Mouse (Mus musculus) Patski (cell line): ENCODE measurements around the gene Ip6k2. TPM values are rescaled to one million over a fixed set of nuclear protein-coding genes. Genes with fewer than 3 reads are reported as not detected.
A peak's percentile ranks its signal among the peaks of the same experiment; 100 is the strongest.

Source experiments
- ATAC-seq: fragments of 100-300 bp; one replicate; pipeline ENCODE4 v1.8.0; 2021
- CTCF ChIA-PET: fragments of 350-600 bp; sonication (Branson Sonifier 250); formaldehyde crosslinking; loops from one replicate; lab custom pipeline; 2022; ENCODE audit warnings: inconsistent platforms; lab: Charles Lee
- POLR2A ChIA-PET: fragments of 350-600 bp; sonication (Branson Sonifier 250); formaldehyde crosslinking; loops from one replicate; lab custom pipeline; 2022; ENCODE audit warnings: antibody characterized with exemption, inconsistent platforms; lab: Charles Lee
- DNase-seq: peaks from one replicate; pipeline ENCODE4 v3.0.0-alpha.2; 2011; ENCODE audit warnings: low read depth, low spot score
- H3K27me3 ChIP-seq: fragments of 371-371 bp; one replicate; pipeline ENCODE4 v1.5.1; 2021
- CTCF ChIP-seq: fragments of 100-300 bp; IDR thresholded peaks from one replicate; pipeline ENCODE4 v1.5.1; 2021
- in situ Hi-C: fragments of 300-500 bp; cut with MboI; formaldehyde crosslinking; loops from 3 replicates; pipeline ENCODE4 v1.11.1; 2018; ENCODE audit warnings: low pct_unique_long_range_greater_than_20kb, mixed read lengths
- polyA plus RNA-seq: library from polyadenylated mRNA; unstranded; gene quantifications from one replicate; pipeline ENCODE4 v1.2.3, GENCODE M21; 2021

The Ip6k2 gene
- polyA plus RNA-seq, 1 experiment from 2014 or later = 89.9 TPM

GRCm38 (mm10) chr9:108780959-108781358, 2.6 kb upstream of the Ip6k2 start:
- H3K27me3 ChIP-seq = no peaks in the 10 kb centered on the region
- POLR2A ChIA-PET = interaction anchor here (0.6 kb wide), 1 partner anchor 12 kb away, joined by 4 read pairs; no protein-coding TSS in a partner anchor
- in situ Hi-C loops = no loop called here
- CTCF ChIA-PET = interaction anchor here (1.5 kb wide), 1 partner anchor 42 kb away, joined by 3 read pairs; no protein-coding TSS in a partner anchor
- DNase-seq (no peak), ATAC-seq (no peak)
- TF ChIP-seq CTCF = no peak

- ChIA-PET CTCF (interaction anchor here (0.9 to 1.2 kb wide), 2 partner anchors 26 to 28 kb away, joined by 3 to 5 read pairs; partner anchors contain the start of gene Nckipsd), POLR2A (interaction anchor here (0.6 kb wide), 1 partner anchor 21 kb away, joined by 3 read pairs; no protein-coding TSS in a partner anchor)
- no peak for DNase-seq
- H3K27me3 ChIP-seq = no peaks in the 10 kb centered on the region
- no peak for TF ChIP-seq CTCF
- in situ Hi-C loops = no loop called here
- no peak for ATAC-seq
Measured at GRCm38 (mm10) chr9:108781891-108782290, 1.7 kb upstream of the Ip6k2 start.

GRCm38 (mm10) chr9:108782836-108783547, 604 bp upstream of the Ip6k2 start:
- ATAC-seq (no peak), DNase-seq (no peak)
- no peaks in the 10 kb centered on the region for H3K27me3 ChIP-seq
- CTCF ChIA-PET = interaction anchor here (0.8 to 3.3 kb wide), 3 partner anchors 13 to 29 kb away, joined by 3 to 15 read pairs (median 5); no protein-coding TSS in a partner anchor
- in situ Hi-C loops = no loop called here
- TF ChIP-seq CTCF = no peak
- POLR2A ChIA-PET = interaction anchor here (0.6 to 1.2 kb wide), 2 partner anchors 22 to 70 kb away, joined by 3 to 4 read pairs; partner anchors contain the start of gene Slc26a6

- H3K27me3 ChIP-seq = no peaks in the 10 kb centered on the region
- in situ Hi-C loops = no loop called here
- no peak for TF ChIP-seq CTCF
- ChIA-PET POLR2A (interaction anchor here (0.6 to 2.6 kb wide), 3 partner anchors 13 to 260 kb away, joined by 3 to 11 read pairs (median 7); no protein-coding TSS in a partner anchor), CTCF (interaction anchor here (3.3 kb wide), 1 partner anchor 14 kb away, joined by 15 read pairs; no protein-coding TSS in a partner anchor)
- DNase-seq (no peak), ATAC-seq (no peak)
Measured at GRCm38 (mm10) chr9:108785416-108785815, 1.8 kb downstream of the Ip6k2 start.

GRCm38 (mm10) chr9:108786494-108786893, 2.9 kb downstream of the Ip6k2 start:
- no peak for DNase-seq
- ChIA-PET CTCF (no interaction called here), POLR2A (interaction anchor here (0.6 to 2.6 kb wide), 3 partner anchors 12 to 321 kb away, joined by 3 to 11 read pairs (median 7); no protein-coding TSS in a partner anchor)
- ATAC-seq = no peak
- H3K27me3 ChIP-seq = no peaks in the 10 kb centered on the region
- no peak for TF ChIP-seq CTCF
- in situ Hi-C loops = no loop called here

- DNase-seq (no peak), ATAC-seq (no peak)
- H3K27me3 ChIP-seq = no peaks in the 10 kb centered on the region
- no peak for TF ChIP-seq CTCF
- CTCF ChIA-PET = no interaction called here
- in situ Hi-C loops = no loop called here
- POLR2A ChIA-PET = interaction anchor here (0.5 to 2.0 kb wide), 2 partner anchors 12 to 66 kb away, joined by 6 to 11 read pairs; no protein-coding TSS in a partner anchor
Measured at GRCm38 (mm10) chr9:108787080-108787479, 3.5 kb downstream of the Ip6k2 start.

GRCm38 (mm10) chr9:108788713-108789112, 5.1 kb downstream of the Ip6k2 start:
- no peaks in the 10 kb centered on the region for H3K27me3 ChIP-seq
- DNase-seq = no peak
- in situ Hi-C loops = no loop called here
- no peak for ATAC-seq
- ChIA-PET CTCF (interaction anchor here (2.4 kb wide), 1 partner anchor 10 kb away, joined by 8 read pairs; no protein-coding TSS in a partner anchor), POLR2A (no interaction called here)
- no peak for TF ChIP-seq CTCF

- POLR2A ChIA-PET = no interaction called here
- H3K27me3 ChIP-seq = no peaks in the 10 kb centered on the region
- ATAC-seq (no peak), DNase-seq (no peak)
- in situ Hi-C loops = no loop called here
- no peak for TF ChIP-seq CTCF
- CTCF ChIA-PET = no interaction called here
Measured at GRCm38 (mm10) chr9:108792307-108792706, 8.7 kb downstream of the Ip6k2 start.

- no peak for ATAC-seq
- H3K27me3 ChIP-seq = no peaks in the 10 kb centered on the region
- no peak for TF ChIP-seq CTCF
- no peak for DNase-seq
- in situ Hi-C loops = no loop called here
- POLR2A ChIA-PET = no interaction called here
- CTCF ChIA-PET = no interaction called here
Measured at GRCm38 (mm10) chr9:108792730-108793129, 9.1 kb downstream of the Ip6k2 start.

- no peak for TF ChIP-seq CTCF
- in situ Hi-C loops = no loop called here
- ATAC-seq (peak; percentile 34), DNase-seq (no peak)
- no peaks in the 10 kb centered on the region for H3K27me3 ChIP-seq
- POLR2A ChIA-PET = interaction anchor here (1.2 kb wide), 1 partner anchor 14 kb away, joined by 6 read pairs; no protein-coding TSS in a partner anchor
- CTCF ChIA-PET = interaction anchor here (1.2 kb wide), 1 partner anchor 8 kb away, joined by 3 read pairs; no protein-coding TSS in a partner anchor
Measured at GRCm38 (mm10) chr9:108795281-108795680, 11.7 kb downstream of the Ip6k2 start.

- CTCF ChIA-PET = no interaction called here
- no peak for TF ChIP-seq CTCF
- ATAC-seq (peak; percentile 37), DNase-seq (no peak)
- in situ Hi-C loops = no loop called here
- POLR2A ChIA-PET = no interaction called here
- no peaks in the 10 kb centered on the region for H3K27me3 ChIP-seq
Measured at GRCm38 (mm10) chr9:108795762-108796161, 12.2 kb downstream of the Ip6k2 start.
